Mouse (Mus musculus): Measurements from ENCODE around the gene Unc5c.

The Unc5c gene

DNA sequence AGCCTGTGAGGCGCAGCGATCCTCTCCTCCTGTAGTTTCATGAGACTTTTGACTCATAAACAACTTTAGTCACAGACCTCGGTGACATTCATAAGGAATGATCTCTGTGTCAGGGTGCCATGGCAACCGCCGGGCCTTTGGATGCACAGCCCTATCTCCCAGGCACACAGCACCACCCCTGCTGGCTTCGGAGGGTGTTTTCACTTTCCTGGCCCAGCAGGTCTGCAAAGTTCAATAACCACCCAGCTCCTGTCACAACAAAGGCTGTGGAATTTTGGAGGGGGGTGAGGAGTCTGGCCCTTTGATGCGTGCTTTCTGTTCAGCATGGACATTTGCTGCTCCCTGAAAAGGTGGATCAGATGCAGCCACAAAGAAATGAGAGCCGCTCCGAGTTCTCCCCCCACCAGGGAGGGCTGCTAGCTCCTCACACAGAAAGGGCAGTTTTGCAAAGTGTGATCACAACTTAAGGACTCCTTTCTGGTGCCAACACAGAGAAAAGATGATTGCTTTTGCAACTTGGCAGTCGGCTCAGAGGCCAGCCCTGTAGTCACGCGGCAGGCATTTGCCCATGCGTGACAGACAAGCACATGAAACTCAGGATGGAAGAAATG, 354.4 kb downstream of the Unc5c start:
- DNase-seq = no peak

DNA sequence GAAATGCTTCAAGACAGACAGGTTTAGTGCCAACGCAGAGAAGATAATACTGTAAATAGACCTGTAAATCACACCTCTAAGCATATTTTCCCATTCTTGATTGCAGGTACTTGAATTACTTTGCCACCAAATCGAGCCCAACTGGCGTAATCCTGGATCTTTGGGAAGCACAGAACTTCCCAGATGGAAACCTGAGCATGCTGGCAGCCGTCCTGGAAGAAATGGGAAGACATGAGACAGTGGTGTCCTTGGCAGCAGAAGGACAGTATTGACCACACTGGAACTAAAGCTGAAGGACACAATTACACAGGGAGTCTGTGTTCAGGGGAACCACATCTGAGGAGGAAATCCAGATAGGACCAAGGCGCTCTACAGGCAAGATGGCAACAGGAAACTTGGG, 363.3 kb downstream of the Unc5c start:
- no peak for DNase-seq

GRCm38 (mm10) chr3:141831135-141831534, 366.1 kb downstream of the Unc5c start:
- DNase-seq = peak in 1 of 2 experiments; percentile 5

GRCm38 (mm10) chr3:141838864-141839263, 373.8 kb downstream of the Unc5c start:
- DNase-seq = no peak

DNA sequence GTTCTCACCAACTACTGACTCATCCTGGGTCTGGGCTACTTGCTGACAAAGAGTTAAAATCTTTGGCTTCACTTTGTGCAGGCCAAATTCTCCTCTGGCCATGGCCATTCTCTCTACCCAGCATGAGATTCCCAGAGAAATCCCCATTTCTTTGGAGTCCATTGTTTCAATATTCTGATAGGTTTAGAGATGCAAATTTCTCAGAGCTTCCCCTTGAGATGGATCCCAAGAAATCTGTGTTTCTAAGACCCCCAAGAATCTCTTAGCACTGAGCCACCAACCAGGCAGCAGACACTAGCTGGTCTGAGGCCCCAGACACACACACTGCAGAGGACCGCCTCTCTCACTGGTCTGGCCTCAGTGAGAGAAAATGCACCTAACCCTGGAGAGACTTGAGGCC, 384.2 kb downstream of the Unc5c start:
- DNase-seq = no peak

- no peak for DNase-seq
These were observed 385.1 kb downstream of the Unc5c start for GRCm38 (mm10) chr3:141850141-141850540.

DNA sequence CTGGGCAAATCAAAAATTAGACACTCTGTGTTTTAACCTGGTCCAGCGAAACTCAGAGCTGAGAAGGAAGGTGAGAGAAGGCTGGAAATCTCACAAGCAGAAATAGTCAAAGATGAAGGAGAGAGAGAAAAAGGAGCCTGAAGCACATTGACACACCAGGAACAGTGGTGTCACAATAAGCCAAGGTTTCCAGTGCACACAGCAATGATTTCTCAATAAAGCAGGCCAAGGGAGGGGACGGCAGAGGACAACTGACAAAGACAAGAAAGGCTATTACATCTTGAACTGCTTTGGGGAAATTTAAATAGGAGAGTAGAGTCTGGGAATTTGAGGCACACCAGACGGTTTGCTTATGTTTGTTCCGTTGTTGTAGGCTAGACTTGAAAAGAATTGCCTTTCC, 389.3 kb downstream of the Unc5c start:
- no peak for DNase-seq

GRCm38 (mm10) chr3:141857123-141857522, 392.1 kb downstream of the Unc5c start:
- DNase-seq = no peak

DNA sequence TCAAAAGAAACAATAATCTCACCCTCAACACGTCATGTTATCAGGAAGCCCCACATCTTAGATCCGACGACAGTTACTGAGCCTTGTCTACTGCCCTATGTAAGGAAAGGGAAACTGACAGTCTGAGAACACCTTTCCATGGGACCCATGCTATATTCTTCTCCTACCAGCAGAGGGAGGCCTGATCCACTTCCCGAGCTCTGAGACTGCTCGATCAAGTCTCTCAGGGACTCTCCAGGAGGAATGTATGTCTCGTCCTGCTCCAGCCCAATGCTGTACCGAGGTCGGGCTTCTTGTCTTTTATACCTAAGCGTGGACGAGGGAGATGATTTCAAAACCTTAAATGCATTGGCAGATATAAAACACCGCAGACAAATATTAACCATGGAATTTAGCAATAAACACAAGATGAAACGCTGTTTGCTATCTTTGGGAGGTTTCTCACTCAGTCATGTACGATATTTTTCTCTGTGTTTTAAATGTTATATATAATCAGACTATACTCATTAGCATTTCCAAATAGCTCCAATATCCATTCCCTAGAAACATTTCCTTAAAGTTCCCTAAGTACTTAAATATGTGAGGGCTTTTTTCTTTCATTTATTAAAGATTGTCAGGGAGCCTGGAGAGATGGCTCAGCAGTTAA, 397.9 kb downstream of the Unc5c start:
- no peak for DNase-seq

GRCm38 (mm10) chr3:141871805-141872204, 406.8 kb downstream of the Unc5c start:
- no peak for DNase-seq

DNA sequence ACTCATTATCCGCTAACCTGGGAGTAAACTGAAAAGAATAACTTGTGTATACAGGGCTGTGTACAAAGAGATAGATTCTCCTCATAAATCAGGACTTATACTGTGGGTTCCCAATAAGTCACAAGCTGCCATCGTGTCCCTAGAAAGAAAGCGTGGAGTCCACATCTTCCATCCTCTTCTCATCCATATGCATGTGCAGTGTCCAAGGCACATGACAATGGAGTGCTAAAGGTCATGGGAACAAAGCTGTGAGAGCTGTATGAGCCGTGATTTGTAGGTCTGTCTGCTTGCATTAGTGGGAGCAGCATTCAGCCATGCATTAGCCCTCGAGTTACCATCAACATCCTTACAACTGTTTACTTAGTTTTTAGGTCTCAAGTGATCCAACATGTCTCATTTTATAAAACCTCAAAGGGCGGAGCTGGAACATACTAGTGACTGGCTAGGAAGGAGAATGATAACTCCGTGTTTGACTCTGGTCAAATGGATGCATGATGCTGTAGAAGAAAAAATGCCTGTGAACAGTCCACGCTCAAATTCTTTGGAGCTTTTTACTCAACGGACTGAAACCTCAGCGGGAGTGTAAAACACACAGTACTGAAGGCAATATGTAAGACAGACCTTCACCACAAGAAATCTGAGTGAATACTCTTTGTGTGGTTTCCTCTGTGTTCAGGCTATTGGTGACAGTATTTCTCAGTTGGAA, 407.5 kb downstream of the Unc5c start:
- DNase-seq = no peak

DNA sequence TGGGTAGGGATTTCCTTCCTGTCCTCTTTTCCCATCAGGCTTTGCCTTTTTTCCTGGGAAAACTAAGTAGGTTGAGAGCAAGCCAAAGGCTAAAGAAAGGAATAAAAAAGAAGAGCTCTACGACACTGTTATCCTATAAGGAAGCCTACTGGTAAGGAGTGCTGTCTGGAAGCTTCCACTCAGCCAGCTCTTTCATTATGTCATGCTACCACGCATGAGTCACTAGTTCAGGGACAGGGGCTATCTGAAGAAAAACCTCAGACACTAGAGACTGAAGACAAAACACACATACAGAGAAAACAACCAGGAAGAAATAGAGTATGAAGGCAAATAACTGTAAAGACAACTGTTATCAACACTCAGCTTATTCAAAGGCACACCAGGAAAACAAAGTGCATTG, 417.5 kb downstream of the Unc5c start:
- no peak for DNase-seq

DNA sequence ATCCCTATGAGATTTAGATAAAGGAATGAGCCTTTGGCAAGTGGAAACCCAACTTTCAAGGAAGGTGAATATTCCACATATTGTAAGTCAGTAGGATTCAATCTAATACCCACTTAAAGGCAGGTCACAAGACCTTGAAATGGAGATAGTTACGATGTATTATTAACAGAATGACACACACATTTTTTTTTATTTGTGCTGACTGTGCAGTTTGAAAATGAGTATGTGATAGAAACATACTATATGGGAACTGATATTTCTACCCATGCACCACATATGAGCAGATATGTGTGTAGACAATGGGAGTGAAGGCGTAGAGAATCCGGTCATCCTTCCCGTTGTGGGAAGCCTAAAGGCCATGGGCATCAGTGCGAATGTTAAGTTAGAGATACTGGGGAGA, 419.2 kb downstream of the Unc5c start:
- DNase-seq = no peak
